Mouse (Mus musculus): ENCODE measurements around the gene Ren1.

The Ren1 gene

DNA sequence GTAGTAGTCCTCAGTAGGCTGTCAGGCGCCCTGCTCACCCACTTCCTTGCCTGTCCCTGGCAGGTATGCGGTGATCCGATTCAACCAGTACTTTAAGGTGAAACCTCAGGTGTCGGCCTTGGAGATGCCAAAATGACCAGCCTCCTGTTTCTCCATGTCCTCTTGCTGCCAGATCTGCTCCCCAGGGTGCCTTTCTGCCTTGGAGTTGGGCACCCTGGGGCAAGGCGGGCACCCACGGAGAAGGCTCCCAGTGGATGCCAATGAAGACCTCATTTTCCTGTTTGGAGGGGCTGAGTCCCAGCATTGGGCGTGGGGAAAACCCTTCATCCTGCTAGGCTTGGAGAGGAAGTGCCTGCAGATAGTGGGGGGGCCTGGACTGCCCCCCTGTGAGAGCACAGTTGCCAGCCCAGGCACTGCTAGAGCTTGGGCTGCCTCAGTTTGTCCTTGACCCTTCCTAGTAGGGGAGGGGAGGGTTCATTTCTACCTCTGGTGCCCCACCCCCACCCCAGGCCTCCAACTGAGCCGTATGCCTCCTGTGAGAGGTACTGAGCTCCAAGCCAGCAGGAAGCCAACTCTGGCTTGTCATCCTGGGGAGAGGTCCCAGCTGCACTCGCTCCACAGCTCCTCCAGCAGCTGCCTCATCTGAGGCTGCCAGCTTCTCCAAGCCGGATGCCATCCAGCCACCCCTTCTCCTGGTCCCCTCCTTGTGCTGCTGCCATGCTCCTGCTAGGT lies 29.1 kb downstream of the Ren1 start:
- DNase-seq, result peak in 1 of 2 experiments; percentile 55

- no peak for DNase-seq
Measured at GRCm38 (mm10) chr1:133379986-133380320, 29.6 kb downstream of the Ren1 start.

GRCm38 (mm10) chr1:133380347-133381065 lies 30.2 kb downstream of the Ren1 start:
- DNase-seq, result peak in 1 of 2 experiments; percentile 60

GRCm38 (mm10) chr1:133382008-133382407 lies 31.7 kb downstream of the Ren1 start:
- DNase-seq, result peak; percentile 58 to 68

GRCm38 (mm10) chr1:133382552-133383155 lies 32.3 kb downstream of the Ren1 start:
- peak in 1 of 2 experiments; percentile 56 for DNase-seq

- no peak for DNase-seq
Measured at GRCm38 (mm10) chr1:133383157-133383783, 33.0 kb downstream of the Ren1 start.

- DNase-seq, result peak; percentile 76 to 87
Measured at GRCm38 (mm10) chr1:133385506-133385905, 35.2 kb downstream of the Ren1 start.

GRCm38 (mm10) chr1:133386209-133386608 lies 35.9 kb downstream of the Ren1 start:
- no peak for DNase-seq

DNA sequence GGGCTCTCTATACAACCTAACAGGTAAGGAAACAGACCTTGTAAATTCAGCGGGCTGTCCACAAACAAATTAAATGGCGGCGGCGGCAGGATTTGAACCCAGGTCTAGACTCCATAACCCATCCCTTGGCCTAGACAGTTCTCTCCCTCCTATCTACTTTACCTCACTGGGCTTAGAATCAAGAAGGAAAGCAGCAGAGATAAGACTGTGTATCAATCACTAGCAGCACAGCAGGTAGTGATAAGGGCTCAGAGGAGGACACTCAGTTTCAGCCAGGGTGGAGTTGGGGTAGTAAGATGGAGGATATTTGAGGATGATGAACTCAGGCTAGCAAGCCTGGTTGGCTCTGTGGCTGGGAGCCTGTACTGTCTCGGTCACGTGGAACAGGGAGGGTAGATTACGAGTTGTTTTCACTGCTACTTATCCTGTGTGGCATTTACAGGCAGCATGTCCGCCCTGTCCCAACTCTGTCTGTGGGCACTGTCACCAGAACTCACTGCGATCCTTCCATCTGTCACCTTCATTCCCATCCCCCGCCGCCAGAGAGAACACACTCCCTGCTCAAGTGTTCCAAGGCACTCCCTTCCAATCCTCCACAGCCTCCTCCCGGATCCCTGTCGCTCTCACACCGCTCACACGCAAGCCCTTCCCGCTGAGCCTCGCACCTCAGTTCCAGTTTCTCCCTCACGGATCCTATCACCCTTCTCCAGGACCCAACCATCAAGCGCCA lies 37.4 kb downstream of the Ren1 start:
- DNase-seq, result no peak

DNA sequence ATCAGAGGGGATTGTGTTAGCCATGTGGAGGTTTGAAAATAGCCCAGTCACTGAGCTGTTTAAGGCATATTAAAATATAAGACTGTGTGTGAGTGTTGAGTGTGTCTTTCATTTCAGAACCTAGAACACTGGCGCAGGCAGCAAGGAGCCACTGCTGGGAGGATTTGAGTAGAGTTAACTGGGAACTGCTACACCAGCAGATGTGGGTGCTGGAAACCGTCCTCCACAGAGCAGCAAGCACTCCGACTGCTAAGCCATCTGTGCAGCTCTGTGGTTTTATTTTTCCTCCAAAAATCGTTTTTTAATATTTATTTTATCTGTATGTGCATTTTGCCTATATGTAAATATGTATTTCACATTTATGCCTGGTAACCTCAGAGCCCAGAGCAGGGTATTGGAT lies 44.4 kb downstream of the Ren1 start:
- no peak for DNase-seq

- DNase-seq, result no peak
Measured at GRCm38 (mm10) chr1:133396693-133397092, 46.4 kb downstream of the Ren1 start.

- no peak for DNase-seq
Measured at GRCm38 (mm10) chr1:133397094-133397482, 46.8 kb downstream of the Ren1 start.

DNA sequence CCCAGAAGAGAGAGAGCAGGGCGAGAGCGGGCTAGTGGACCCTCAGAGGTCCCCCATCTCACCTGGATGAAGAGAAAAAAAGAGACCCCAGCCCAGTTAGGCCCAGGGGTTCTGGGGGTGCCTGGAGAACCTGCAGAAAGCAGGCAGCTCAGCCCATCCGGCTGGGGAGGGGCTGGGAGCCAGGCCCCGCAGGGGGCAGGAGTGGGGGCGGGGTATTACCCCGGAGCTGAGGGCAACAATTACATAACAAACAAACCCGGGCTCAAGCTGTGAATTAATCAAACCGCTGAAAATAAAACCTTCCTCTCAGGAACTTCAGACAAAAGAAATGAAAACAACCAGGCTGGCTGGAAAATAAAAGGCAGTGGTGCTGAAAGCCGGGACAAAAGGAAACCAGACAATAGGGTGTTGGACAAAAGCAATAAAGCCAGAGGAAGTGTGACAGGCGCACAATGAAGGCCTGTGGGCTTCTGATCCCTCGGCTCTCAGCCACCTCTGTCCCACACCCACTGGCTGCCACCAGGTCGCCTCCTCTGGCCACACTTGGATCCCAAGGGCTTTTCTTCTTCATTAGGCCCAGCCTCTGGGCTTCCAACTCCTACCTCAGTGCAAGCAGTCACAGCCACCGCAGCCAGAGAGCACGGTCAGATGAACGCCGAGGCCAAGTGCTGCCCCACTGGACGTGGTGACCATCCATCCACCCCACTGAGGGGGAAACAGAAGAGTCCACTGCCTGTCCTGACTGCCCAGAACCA lies 47.4 kb downstream of the Ren1 start:
- DNase-seq, result peak; percentile 58 to 74

GRCm38 (mm10) chr1:133400014-133400725 lies 49.9 kb downstream of the Ren1 start:
- peak; percentile 79 to 92 for DNase-seq

DNA sequence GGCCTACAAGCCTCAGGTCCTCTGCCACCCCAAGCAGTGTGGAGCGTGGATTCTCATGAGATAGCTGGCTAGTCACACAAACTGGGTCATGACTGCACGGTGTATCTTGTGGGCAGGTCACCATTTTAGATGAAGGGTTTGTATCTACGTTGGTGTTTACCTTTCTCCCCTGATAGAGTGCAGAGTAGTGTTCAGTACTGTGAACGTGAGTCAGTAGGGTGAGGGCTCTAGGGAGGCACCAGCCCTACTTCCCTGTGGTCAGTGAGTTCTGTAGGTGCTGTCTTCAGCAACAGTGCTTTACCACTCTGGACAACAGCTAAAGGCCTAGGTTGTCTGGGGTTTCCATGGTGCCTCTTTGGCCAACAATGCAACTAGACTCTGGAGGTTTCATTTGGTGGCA lies 53.7 kb downstream of the Ren1 start:
- peak; percentile 3 to 7 for DNase-seq

DNA sequence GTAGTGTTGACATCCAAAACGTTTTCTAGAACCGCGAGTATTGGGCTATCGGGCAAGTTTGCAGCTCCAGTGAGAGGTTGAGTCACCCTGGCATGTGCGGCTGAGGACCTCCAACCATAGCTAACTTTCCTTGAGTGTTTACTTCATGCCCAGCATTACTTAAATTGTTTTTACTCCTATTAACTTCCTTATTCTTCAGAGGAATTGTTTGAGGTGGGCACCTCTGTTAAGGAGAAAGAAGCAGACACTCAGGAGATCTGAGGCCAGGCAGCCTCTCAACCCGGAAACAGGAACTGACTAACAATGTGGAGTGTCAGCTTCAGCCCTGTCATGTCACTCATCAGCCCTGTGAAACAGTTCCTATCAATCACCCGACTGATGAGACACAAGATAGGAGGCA lies 56.3 kb downstream of the Ren1 start:
- DNase-seq, result peak in 1 of 2 experiments; percentile 56

DNA sequence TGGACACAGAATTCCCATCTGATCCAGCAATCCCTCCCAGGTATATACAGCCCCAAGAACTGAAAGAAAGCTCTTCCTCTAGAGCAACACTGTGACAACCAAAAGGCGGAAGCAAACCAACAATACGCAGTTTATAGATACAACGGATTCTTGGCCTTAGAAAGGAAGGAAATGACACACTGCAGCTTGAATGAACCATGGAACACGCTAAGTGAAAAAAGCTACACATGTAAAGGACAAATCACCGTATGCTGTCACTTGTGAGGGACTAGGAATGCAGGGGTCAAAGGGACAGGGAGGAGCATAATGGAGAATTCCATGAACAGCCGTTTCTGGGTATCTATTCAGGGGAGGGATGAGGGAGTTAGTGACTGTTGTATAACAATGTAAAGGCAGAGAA lies 57.1 kb downstream of the Ren1 start:
- no peak for DNase-seq

DNA sequence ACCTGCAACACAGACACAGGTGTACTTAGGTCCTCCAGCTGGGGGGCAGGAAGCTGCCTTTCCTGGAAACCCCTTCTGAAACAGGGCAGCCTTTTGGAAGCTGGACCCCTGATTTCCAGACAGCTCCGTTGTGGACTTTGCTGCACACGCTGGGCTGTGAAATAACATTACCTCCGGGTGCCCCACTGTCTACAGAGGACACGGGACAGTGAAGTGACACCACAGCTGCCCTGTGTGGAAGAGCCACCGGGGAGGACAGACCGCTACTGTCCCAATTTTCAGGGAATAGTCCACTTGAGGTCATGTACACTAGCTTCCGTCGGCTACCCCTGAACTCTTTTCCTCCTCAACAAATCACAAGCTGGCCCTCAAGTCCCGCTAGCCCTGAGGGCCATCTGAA lies 58.0 kb downstream of the Ren1 start:
- peak in 1 of 2 experiments; percentile 11 for DNase-seq

GRCm38 (mm10) chr1:133408880-133409516 lies 58.7 kb downstream of the Ren1 start:
- DNase-seq, result no peak

GRCm38 (mm10) chr1:133409786-133410185 lies 59.5 kb downstream of the Ren1 start:
- no peak for DNase-seq
